10 mouse cellular contexts compared by ENCODE assay signal in the genomic region with DNA sequence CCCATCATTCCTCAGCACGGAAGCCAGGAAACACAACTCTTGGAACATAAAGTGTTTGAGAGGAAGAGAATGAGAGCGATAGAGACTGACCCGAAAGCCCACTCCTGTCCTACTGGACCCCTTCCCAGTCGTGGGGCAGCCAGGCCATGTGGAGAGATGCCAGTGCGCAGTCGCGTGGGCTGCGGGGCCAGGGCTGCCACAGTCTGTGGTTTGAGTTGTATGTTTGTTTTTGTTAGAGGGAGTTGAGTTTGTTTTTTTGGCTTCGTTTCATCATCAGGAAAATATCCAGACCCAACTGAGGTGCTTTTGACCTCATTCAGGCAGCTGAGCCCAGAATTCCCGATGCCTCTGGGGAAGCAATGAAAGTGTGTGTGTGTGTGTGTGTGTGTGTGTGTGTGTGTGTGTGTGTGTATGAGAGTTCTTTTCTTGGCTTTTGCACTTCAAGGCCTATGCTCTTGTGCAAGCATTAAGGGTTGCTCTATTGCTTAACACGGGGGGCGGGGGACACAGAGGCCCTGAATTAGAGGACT. TPM values are rescaled to one million over a fixed set of nuclear protein-coding genes. Genes with fewer than 3 reads are reported as not detected.
DNase-seq lines count a peak whose midpoint lies in the region; ATAC-seq lines count a peak whose summit lies in the region.
"Had no signal": no experiment of that assay in that cellular context is flagged by ENCODE, and none has a peak within 500 bp of the region (broad histone marks: within the 10 kb centered on the region; RNA-seq: fewer than 3 reads in every experiment).

No protein-coding gene starts in this region.

- intact Hi-C loops in heart, postnatal 14 days (cut with DNase I): loop anchor here (5.0 kb wide), 2 partner anchors 41 to 94 kb away; partner anchors contain the start of genes Gm10638 and Siah1a

- no peaks in the 10 kb centered on the region for H3K9me3 ChIP-seq in embryonic facial prominence, embryonic 12.5 days
- H3K9me3 ChIP-seq in forebrain, embryonic 16.5 days (ENCODE audit: control insufficient read depth, low read length): no peaks in the 10 kb centered on the region
- H3K9me3 ChIP-seq: midbrain, embryonic 13.5 days had no signal

- H3K36me3 ChIP-seq in embryonic facial prominence, embryonic 12.5 days: no peaks in the 10 kb centered on the region
- no peaks in the 10 kb centered on the region for H3K36me3 ChIP-seq in forebrain, embryonic 16.5 days (ENCODE audit: control insufficient read depth, insufficient read depth)
- H3K36me3 ChIP-seq: midbrain, embryonic 13.5 days had no signal

- WGBS in embryonic facial prominence, embryonic 12.5 days: 53% methylated on average over 12 of the region's 12 CpGs
- WGBS in forebrain, embryonic 16.5 days: 77% methylated on average over 12 of the region's 12 CpGs

- no peak overlapping the region for H3K4me3 ChIP-seq in embryonic facial prominence, embryonic 12.5 days
- no peak overlapping the region for H3K4me3 ChIP-seq in forebrain, embryonic 16.5 days (replicated peaks; ENCODE audit: low read length)
- H3K4me3 ChIP-seq: midbrain, embryonic 13.5 days had no signal

- peaks cover 13% of the 10 kb centered on the region for H3K4me1 ChIP-seq in embryonic facial prominence, embryonic 12.5 days
- no peaks in the 10 kb centered on the region for H3K4me1 ChIP-seq in forebrain, embryonic 16.5 days (replicated peaks; ENCODE audit: control insufficient read depth, insufficient read depth, low read length)

- H3K4me2 ChIP-seq in embryonic facial prominence, embryonic 12.5 days (replicated peaks): no peak overlapping the region; the same call in 1 of the 2 replicates
- no peak overlapping the region for H3K4me2 ChIP-seq in forebrain, embryonic 16.5 days (ENCODE audit: low read length)
- H3K4me2 ChIP-seq: midbrain, embryonic 13.5 days had no signal

- DNase-seq in adrenal gland, postnatal 10 days: peak; percentile 67
- DNase-seq in adrenal gland, postnatal 25 days: no peak
- DNase-seq in heart, postnatal 14 days: peak; percentile 72 to 74
- DNase-seq in lung, postnatal 10 days: peak; percentile 63
- no peak for DNase-seq in yolk sac, embryonic 10.5 days (ENCODE audit: low spot score)
- no peak for DNase-seq in layer of hippocampus, adult 8-10 months (ENCODE audit: low spot score in 2 of 2)

- H3K27me3 ChIP-seq in embryonic facial prominence, embryonic 12.5 days: no peaks in the 10 kb centered on the region
- H3K27me3 ChIP-seq in forebrain, embryonic 16.5 days (replicated peaks; ENCODE audit: control insufficient read depth, insufficient read depth, low read length): no peaks in the 10 kb centered on the region
- H3K27me3 ChIP-seq: midbrain, embryonic 13.5 days had no signal

- no peak overlapping the region for H3K9ac ChIP-seq in embryonic facial prominence, embryonic 12.5 days
- no peak overlapping the region for H3K9ac ChIP-seq in forebrain, embryonic 16.5 days (replicated peaks; ENCODE audit: low read depth, low read length)
- H3K9ac ChIP-seq: midbrain, embryonic 13.5 days had no signal

- peak overlapping the region; percentile 60; the same call in 1 of the 2 replicates for H3K27ac ChIP-seq in embryonic facial prominence, embryonic 12.5 days
- H3K27ac ChIP-seq in forebrain, embryonic 16.5 days (ENCODE audit: low read length): no peak overlapping the region
- H3K27ac ChIP-seq: midbrain, embryonic 13.5 days had no signal

- no peak for ATAC-seq in embryonic facial prominence, embryonic 12.5 days (ENCODE audit: insufficient number of reproducible peaks, insufficient read depth, low FRiP score, low TSS enrichment)
- no peak for ATAC-seq in forebrain, embryonic 16.5 days
- ATAC-seq: midbrain, embryonic 13.5 days had no signal

RNA-seq across cellular contexts. Expression of gene Siah1a, which starts 42.2 kb away (rescaled TPM):
- 10 to 100 TPM; 19.4 to 23.0 TPM for total RNA-seq in adrenal gland, postnatal 10 days (2021)
- 19.1 and 20.3 TPM in 2 replicates for total RNA-seq in adrenal gland, postnatal 25 days (2021)
- 74.1 and 74.5 TPM in 2 replicates for polyA plus RNA-seq in embryonic facial prominence, embryonic 12.5 days (2016; fragmentation: Nextera tagmentation; extraction: Ambion mirVana)
- total RNA-seq in heart, postnatal 14 days (2021): 10 to 100 TPM; 16.8 to 19.1 TPM
- 94.9 and 119 TPM in 2 replicates for polyA plus RNA-seq in forebrain, embryonic 16.5 days (2015; fragmentation: Nextera tagmentation; extraction: Ambion mirVana)
- total RNA-seq in layer of hippocampus, adult 8-10 months (2022): 10 to 100 TPM; 29.2 to 34.0 (median 32.7) TPM

RNA-seq across cellular contexts. Expression of gene Gm10638, which starts 42.5 kb away (rescaled TPM):
- total RNA-seq in adrenal gland, postnatal 10 days (2021): 1 to 10 TPM; 2.8 to 2.9 TPM
- total RNA-seq in adrenal gland, postnatal 25 days (2021): 2.0 and 4.3 TPM in 2 replicates
- 8.8 TPM in 2 replicates for polyA plus RNA-seq in embryonic facial prominence, embryonic 12.5 days (2016; fragmentation: Nextera tagmentation; extraction: Ambion mirVana)
- 1 to 10 TPM; 2.8 to 3.0 TPM for total RNA-seq in heart, postnatal 14 days (2021)
- polyA plus RNA-seq in forebrain, embryonic 16.5 days (2015; fragmentation: Nextera tagmentation; extraction: Ambion mirVana): 6.8 and 8.7 TPM in 2 replicates
- total RNA-seq in layer of hippocampus, adult 8-10 months (2022): 1 to 10 TPM; 1.7 to 3.0 (median 2.3) TPM
- total RNA-seq: hematopoietic stem cell, adult 5-6 weeks had no signal

Comparison
In these comparisons a context has a peak if more than half of its experiments do, and no peak if none do; other contexts are left out.
1. DNase-seq: peak in adrenal gland, postnatal 10 days (single experiment), heart, postnatal 14 days (2 of 2) and lung, postnatal 10 days (single experiment); none in adrenal gland, postnatal 25 days (single experiment), yolk sac, embryonic 10.5 days (single experiment) and layer of hippocampus, adult 8-10 months (0 of 2).